Mouse (Mus musculus): ENCODE measurements around the gene Lilrb4a.

DNA sequence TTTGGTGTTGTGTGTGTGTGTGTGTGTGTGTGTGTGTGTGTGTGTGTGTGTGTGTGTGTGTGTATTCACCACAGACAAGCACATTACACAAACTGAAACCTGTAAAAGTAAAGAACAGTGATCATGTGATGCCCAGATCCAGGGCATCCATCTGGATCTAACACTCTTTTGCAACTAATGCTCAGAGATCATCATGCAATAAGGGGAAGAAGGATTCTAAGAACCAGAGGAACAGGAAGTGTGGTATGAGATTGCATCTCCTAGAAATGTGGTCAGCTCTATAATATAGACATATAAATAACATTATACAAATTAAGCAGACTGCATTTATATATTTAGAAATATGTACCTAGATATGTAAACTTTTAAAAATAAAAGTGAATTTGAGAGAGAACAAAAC is 29.3 kb downstream of the Lilrb4a start:
- TF ChIP-seq CTCF (conservative IDR thresholded peaks at IDR 0.05; ENCODE audit: low read length) (no peak), POU5F1 (IDR thresholded peaks at IDR 0.05; ENCODE audit: borderline replicate concordance, low read length) (no peak), NANOG (IDR thresholded peaks at IDR 0.05; ENCODE audit: borderline replicate concordance, low read length) (no peak)
